Mouse (Mus musculus): Measurements from ENCODE around the gene Notch1.

Gene Notch1

DNA sequence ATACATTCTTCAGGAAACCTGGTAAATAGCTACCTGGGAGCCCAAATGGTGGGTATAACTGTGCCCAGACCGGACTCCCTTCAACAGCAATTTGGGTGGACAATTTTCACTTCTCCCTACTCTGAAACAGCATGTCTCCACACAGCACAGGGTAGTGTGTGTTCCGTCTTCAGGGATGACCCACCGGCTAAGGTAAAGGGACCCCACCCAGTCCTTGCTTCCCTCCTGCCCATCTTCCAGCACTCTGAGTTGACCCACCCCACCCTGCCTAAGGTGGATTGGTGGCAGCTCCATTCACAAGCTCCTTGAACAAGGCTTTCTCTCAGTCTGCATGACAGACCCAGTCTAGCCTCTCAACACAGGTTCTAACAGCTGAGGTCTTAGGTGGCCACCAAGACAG lies 33.6 kb downstream of the Notch1 start:
- in situ Hi-C loops (cut with MboI, MseI) = no loop called here

DNA sequence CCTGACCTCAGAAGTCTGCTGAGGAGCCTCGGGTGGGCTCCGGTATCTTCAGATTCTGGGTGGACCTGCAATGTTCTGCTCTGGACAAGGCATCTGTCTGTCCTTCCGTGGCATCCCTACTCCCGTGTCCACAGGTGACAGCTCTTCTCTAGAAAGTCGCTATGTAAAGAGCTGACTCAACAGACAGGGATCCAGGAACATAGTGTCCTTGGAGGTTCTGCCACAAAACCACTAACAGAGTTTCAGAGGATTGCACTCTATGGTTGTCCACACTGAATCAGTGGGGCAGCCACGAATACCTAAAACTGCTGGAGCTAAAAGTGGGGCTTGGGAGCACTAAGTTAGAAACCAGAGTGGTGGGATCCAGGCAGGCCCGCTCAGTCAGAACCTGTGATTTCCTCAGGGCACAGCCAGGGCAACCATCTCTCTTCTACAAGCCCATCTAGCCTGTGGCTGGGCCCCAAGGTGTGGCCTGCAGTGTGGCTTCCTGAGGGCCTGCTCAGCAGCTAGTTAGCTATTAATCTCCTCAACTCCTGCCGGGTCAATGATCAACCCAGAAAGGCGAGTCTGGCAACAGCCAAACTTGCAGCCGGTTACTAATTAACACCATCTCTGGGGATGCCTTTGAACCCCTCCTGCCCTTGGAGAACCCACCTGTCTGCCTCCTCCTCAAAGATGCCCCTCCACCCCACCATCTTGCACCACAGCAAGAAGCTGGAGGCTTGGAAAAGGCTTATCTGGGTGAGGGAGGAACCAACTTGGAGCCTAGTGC lies 34.6 kb downstream of the Notch1 start:
- in situ Hi-C loops (cut with MboI, MseI) = no loop called here

- in situ Hi-C loops (cut with MboI, MseI) = no loop called here
Measured at GRCm38 (mm10) chr2:26480911-26481310, 35.6 kb downstream of the Notch1 start.

GRCm38 (mm10) chr2:26478685-26479205 lies 37.7 kb downstream of the Notch1 start:
- in situ Hi-C loops (cut with MboI, MseI) = no loop called here

DNA sequence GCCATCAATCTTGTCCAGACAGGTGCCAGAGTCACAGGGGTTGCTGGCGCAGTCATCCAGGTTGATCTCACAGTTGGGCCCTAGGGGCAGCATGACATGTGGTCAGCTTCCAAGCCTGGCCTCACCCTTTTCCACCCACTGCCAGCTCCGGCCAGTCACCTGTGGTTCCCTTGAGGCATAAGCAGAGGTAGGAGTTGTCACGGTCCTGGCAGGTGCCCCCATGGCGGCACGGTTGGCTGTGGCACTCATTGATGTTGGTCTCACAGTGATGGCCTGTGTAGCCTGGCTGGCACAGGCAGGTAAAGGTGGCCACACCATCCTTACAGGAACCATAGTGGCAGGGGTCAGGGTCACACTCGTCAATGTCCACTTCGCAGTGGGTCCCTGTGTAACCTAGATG lies 38.6 kb downstream of the Notch1 start:
- in situ Hi-C loops (cut with MboI, MseI) = no loop called here

DNA sequence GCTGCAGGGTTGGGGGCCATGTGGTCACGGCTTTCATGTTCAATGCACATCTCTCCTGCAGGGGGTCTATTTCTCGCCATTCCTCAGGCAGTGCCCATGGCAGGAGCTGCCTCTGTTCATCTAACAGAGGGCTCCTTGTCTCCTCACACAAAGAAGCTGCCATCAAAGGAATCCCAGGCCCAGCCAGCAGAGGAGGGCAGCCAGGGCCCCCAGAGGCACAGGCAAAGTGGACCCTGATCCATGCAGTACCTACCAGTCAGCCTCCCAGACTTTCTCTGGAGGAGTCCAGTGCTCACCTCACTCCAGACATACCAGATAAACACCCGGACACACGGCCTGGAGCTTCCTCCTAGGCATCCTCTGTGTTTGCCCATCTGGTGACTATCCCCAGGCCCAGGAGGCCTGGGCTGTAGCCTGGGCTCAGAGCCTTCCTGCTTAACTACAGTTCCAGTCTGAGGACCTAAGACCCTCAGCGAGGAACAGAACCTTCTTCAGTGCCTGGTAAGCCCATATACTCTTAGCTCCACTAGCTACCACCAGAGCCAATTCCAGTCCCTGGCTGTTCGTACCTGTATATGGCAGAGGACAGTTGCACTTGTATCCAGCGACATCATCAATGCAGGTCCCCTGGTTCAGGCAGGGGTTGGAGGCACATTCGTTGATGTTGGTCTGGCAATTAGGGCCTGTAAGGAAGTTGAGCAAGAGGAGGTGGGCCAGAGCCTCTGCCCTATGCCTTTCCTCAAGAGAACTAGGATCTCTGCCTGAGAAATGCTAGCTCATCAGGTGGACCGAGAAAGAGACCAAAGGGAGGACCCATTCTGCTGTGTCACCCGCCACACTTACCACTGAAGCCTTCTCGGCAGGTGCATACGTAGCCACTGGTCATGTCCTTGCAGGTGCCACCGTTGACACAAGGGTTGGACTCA lies 40.7 kb downstream of the Notch1 start:
- in situ Hi-C loops (cut with MboI, MseI) = no loop called here

DNA sequence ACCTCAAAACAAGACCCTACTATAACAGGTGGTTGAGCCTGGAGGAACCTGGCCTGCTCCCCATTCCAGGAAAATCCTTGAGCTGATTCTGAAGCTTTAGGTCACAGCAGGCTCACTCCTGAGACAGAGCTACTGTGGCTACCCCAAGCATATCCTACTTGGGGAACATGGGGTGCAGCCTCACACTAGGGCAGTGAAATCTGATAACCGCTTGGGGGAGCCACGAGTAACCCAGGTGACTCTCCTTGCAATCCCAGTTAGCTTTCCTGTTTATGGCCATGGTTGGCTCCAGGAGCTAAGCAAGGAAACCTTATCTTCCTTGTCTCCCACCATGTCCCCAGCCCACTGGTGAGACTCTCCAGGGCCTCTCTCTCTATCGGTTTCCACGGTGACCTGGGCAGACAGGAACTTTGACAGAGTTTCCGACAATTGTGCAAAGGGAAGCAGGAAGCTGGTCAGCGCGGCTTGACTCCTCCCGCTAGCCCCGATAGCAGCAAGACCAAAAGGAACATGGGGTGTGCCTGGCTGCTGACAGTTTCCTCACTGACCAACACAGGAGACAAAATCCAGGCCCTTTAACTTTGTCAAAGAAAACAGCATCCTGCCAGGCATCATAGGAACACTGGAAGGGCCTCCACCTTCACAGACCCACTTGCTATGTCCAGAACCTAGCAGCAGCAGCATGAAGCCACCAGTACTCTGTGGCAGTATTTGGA lies 41.5 kb downstream of the Notch1 start:
- in situ Hi-C loops (cut with MboI, MseI) = no loop called here

DNA sequence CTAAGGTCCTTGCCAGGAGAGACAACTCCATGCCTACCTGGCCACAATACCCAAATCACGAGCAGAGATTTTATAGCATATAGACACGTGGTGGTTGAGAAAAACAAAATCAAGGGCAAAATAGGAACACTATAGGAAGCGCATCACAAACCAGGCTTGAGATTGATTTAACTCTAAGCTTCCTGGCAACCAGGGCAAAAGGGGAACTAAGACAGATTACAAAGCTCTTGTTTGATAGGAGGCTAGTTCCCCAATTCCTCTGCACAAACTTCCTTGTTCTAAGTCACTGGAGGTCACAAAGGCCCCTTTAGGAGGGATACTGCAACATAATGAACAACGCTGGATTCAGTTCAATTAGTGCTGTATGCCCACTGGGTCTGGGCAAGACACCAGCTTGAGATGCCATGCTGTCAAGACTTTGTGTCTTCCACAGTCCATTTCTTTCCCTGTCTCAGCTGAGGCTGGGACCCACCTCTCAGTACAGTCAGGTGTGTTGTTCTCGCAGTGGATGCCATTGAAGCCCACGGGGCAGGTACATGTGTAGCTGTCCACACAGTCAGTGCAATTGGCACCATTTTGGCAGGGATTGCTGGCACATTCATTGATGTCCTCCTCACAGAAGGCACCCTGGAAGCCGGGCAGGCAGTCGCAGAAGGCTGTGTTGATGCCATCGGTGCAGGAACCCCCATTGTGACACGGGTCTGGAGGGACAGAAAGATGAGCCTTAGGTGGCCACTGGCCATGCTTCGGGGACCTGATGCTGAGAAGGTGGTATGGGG lies 44.0 kb downstream of the Notch1 start:
- in situ Hi-C loops (cut with MboI, MseI) = no loop called here

- in situ Hi-C loops (cut with MboI, MseI) = no loop called here
Measured at GRCm38 (mm10) chr2:26471652-26472285, 44.7 kb downstream of the Notch1 start.

DNA sequence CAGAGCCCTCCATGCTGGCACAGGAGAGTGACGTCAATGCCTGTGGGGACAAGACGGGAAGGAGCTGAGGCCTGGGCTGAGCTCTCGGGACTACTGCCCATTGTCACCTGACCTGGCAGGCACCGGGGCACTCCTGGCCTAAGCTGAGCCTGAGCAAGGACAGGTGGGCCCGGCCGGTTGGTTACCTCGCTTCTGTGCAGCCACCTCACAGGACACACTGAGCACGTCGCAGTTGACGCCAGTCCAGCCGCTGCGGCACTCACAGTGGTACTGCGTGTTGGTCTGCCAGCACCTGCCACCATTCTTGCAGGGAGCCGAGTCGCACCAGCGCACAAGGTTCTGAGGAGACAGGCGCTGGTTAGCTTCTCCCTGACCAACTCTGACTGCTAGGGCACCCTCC lies 45.5 kb downstream of the Notch1 start:
- in situ Hi-C loops (cut with MboI, MseI) = no loop called here

DNA sequence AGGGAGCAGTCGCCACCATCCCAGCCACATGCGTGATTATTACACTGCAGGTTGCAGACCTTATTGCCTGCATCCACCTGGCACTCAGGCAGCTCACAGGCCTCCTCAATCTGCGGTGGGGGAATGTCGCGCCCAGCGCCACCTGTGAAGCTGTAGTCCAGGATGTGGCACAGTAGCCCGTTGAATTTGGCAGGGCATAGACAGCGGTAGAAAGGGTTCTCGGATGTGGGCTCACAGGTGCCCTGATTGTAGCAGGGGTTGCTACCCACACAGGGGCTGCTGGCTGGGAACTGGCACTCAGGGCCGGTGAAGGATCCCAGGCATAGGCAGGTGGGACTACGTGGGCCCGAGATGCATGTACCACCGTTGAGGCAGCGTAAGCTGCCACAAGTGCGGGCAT lies 48.1 kb downstream of the Notch1 start:
- in situ Hi-C loops (cut with MboI, MseI) = no loop called here

- in situ Hi-C loops (cut with MboI, MseI) = no loop called here
Measured at GRCm38 (mm10) chr2:26463412-26463811, 53.1 kb downstream of the Notch1 start.

GRCm38 (mm10) chr2:26462980-26463379 lies 53.5 kb downstream of the Notch1 start:
- in situ Hi-C loops (cut with MboI, MseI) = no loop called here

- in situ Hi-C loops (cut with MboI, MseI) = no loop called here
Measured at GRCm38 (mm10) chr2:26461667-26462066, 54.8 kb downstream of the Notch1 start.

- in situ Hi-C loops (cut with MboI, MseI) = no loop called here
Measured at GRCm38 (mm10) chr2:26460837-26461236, 55.6 kb downstream of the Notch1 start.

- in situ Hi-C loops (cut with MboI, MseI) = no loop called here
Measured at GRCm38 (mm10) chr2:26460097-26460646, 56.3 kb downstream of the Notch1 start.

GRCm38 (mm10) chr2:26459478-26459877 lies 57.0 kb downstream of the Notch1 start:
- in situ Hi-C loops (cut with MboI, MseI) = no loop called here

GRCm38 (mm10) chr2:26458402-26459124 lies 57.9 kb downstream of the Notch1 start:
- in situ Hi-C loops (cut with MboI, MseI) = no loop called here
